Mouse (Mus musculus) adrenal gland, postnatal 4 days (tissue): ENCODE data around the gene Kdm6b. TPM values are rescaled to one million over a fixed set of nuclear protein-coding genes. Genes with fewer than 3 reads are reported as not detected.

Source experiments
- DNase-seq, 2 experiments: peaks; one replicate each; pipeline ENCODE4 v3.0.0; 2021 to 2022; ENCODE audit warnings: low spot score in 2 of 2, mixed read lengths in 2 of 2
- total RNA-seq, 2 experiments: library from RNA; stranded (reverse); gene quantifications; 2 replicates each; pipeline ENCODE4 v1.2.3; 2021

The Kdm6b gene
- total RNA-seq, 2 experiments from 2014 or later, result 48.7 to 52.5 TPM

DNA sequence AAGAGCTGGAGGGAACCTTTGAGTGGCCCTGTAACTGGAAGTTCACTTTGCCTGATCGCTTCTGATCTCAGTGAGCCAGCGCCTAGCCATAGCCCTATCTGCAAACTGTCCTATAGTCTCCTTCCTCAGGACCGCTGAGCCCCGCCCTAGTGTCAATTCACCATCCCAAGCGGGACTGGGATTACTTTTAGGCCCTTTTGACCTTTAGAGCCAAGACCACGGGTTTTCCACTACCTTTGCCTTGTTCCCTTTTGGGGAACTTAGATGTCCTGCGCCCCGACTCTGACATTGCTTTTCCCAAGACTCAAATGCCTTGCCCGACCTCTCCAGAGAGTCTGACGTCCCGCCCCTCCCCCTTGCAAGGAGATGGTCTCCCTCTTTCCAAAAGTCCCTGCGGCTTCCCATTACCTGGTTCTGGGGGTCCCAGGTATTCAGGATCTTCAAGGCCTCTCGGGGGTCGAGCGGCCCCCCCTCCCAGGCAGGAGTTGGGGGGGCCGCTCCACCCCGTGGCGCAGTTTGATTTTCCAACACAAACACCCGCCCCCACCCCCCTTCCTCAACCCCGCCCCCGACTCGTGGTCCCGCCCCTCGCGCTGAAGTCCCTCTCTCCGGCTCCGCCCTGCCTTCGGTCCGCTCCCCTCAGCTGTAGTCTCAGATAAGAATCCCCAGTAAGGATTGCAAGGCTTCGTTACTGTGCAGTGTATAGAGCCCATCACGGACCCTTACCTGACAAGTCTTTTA lies 6.5 kb upstream of the Kdm6b start:
- no peak for DNase-seq

GRCm38 (mm10) chr11:69419443-69419812 lies 6.0 kb upstream of the Kdm6b start:
- DNase-seq, result no peak

DNA sequence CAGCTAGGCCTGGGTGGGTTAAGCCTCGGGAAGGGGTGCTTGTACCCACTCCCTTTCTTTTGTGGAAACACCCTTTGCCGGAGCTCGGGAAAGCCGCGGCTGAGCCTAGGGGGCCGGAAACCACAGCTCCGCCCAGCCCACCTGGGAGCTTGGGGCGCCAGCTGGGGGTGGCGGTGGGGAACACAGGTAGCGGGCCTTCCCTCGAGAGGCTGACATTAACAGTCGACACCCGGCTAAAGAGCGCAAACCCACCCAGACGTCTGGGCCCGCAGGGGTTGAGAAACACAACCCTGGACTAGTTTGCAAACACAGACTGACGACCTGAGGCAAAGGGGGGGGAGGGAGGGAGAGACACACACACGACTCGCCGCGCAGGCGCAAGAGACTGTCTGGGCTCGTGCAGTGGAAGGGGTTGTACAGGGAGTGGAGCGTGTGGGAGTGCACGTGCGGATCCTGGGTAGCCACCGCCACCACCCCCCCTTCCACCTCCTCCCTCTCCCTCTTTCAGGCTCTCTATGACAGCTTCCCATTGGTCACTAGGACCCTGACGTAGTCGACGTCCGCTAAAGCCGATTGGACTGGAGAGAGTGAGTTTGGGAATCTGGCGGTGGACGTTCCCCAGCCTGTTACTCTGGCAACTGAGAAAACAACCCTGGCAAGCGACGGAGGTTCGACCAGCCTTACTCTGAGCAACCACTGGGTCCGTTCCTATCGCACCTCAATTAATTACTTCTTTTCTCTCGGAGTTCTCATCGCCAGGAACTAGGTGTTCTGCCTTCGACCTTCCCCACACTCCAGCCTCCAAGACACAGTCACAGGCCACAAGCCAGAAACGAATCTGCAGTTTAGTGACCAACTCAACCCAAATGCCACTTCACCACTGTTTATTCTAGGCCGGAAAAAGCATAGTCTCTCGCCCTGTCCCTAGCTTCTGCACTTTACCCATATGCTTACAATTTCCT lies 5.3 kb upstream of the Kdm6b start:
- DNase-seq, result peak in 1 of 2 experiments; percentile 82

DNA sequence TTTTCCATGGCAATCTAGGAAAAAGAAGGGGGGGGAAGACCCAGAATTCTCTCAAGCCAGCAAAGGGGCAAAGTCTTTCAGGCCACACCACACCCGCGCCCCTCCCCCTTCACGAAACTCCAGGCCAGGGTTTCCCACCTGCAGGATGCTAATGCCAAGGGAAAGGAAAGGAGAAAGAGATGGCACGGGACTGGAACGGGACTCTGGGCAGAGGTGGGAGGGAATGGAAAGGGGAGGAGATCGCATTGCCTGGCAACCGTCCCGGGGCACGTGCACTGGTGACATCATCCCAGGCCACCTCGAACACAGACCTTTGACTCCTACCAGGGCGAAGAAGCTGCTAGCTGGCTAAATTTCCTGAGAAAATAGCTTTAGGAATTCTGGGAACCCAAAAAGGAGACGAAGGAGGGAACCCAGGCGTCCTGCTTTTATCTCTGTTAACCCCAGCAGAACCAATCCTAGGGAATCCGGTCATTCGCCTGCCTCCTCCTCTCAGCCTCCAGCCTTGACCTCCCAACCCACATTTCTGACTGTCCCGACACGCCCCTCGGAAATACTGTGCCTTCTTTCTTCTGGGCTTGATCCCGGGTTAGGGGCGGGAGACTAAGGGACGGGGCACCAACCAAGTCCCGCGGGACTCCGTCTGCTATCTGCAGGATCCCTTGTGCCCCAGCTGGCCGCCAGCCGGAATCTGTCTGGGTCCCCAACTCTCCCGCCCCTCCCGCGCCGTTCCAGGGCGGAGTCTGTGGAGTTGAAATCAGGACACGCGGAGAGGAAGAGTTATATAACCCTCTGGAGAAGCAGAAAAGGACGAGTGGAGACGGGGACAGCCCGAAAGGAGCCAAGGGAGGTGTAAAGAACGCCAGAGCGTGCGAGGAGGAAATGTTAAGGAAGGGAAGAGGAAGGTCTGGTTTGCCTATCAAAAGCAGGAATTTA lies 4.2 kb upstream of the Kdm6b start:
- DNase-seq, result peak; percentile 80 to 94

DNA sequence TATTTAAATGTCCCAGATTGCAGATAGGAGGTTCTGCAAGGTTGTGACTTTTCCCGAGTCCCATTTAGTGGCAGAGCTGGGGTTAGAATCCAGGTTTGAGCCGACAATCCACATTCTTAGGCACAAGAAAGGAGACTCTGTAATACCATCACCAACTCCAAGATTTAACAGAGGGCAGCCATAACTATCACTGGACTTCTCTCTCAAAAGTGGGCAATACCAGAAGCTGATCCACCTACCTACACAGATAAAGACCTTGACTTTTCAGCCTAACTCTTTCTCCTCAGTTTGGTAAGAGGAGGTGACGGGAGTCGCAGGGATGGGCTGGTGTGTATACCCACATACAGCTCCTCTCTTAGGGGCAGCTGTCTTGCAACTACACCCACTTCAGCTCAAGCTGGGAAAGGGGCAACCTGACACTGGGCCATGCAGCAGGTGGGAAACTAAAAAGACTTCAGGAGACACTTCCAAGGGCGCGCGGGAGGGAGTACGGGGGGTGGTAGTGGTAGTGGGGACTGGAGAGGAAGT lies 3.5 kb upstream of the Kdm6b start:
- no peak for DNase-seq

DNA sequence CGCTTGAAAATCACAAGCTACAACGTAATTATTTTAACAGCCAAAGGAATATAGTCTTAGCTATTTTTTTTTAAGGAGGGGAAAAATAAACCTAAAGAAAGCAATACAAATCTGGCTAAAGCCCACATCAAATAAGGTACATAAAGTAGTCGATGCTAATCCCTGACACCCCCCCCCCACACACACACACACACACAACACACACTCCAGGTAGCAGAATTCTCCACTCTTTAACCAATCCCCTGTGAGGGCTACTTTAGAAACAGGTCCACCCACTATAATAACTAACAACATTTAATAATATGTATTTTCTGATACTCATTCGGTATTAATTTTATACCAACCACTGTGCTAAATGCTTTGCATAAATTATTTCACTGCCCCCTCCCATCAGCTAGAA lies 3.0 kb upstream of the Kdm6b start:
- DNase-seq, result no peak

DNA sequence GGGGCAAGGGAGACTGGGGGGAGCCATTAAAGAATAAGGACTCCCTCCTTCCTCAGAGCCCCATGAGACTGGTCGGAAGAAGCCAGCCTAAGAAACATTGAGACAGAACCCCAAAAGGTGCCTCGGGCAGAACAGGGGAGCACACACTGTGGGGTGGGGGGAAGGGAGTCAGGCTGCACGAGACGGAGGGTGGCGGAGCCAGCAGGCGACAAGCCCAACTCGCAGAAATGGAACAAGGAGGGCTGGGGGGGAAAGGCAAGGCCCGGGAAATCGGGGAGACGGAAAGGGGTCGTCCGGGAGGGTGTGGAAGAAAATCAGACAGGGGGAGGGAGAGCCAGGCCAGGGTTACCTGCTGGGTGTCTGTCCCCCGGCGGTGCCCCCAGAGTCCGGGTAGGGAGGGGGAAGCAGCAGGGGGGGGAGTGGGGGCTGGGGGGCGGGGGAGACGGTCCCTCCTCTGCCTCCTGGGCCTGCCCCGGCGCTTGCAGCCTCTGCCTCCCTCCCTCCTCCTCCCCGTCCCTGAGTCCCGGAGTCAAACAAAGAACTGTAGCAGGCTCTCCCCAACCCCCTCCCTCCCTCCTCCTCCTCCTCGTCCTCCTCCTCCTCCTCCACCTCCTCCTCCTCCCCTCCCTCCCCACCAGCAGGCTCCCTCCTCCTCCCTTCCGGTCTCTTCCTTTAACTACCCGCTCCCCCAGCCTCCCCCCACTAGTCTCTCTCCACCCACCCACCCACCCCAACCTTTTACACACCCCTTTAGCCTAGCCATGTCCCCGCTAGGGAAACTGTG lies 2.4 kb upstream of the Kdm6b start:
- no peak for DNase-seq

DNA sequence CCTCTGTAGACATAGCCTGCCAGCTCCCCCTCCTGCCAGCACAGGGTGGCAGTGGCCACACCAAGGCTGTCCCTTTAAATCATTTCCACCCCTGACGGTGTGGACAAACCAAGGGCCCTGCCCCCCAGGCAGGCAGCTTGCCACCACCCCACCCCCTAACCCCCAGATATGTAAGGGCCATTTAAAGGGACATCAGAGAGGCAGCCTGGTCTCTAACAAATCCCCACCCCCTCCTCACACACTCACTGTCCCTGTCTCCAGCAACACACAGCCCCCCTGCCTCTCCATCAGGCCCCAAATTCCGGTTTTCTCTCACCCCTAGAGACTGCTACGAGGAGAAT lies 1.8 kb upstream of the Kdm6b start:
- no peak for DNase-seq

DNA sequence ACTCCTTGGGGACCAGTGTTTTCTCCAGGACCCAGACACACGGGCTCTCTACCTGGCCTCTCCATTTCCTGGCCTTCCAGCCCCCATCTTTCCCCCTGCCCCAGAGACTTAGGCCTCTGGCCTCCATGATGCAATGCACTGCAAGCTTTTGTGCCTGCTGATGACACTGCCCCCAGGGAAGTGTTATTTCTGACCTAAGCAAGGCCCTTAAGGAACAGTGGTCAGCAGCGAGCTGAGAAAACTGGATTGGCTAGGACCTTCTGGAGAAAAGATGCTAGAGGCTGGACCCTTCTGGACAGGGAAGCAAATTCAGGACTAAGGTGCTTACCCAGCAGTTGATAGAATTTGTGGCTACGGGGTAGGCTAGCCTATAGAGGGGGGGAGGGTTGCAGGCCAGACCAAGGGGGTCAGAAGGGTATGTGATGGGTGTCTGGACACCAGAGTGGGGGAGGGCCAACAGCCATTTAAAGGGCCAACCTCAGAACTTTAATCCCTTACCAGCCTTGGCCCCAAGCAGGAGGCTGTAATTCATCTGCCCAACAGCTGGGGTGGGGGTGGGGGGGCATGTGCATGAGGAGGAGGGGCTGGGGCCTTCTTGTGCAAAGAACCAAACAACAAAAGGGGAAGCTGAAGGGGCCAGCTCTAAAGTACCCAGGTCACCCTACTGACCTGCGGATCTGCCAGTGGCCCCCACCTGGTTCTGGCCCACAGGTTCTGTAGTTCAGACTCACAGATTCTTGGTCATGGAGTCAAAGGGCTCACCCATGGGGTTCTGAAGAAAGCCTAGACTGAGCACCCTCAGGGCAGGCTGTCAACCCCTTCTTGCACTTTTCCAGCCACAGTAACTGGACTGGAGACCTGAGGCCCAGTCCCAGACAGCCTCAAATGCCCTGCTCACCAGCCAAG lies 1.2 kb upstream of the Kdm6b start:
- DNase-seq, result no peak

- no peak for DNase-seq
Measured at GRCm38 (mm10) chr11:69412548-69412947, 927 bp downstream of the Kdm6b start.

DNA sequence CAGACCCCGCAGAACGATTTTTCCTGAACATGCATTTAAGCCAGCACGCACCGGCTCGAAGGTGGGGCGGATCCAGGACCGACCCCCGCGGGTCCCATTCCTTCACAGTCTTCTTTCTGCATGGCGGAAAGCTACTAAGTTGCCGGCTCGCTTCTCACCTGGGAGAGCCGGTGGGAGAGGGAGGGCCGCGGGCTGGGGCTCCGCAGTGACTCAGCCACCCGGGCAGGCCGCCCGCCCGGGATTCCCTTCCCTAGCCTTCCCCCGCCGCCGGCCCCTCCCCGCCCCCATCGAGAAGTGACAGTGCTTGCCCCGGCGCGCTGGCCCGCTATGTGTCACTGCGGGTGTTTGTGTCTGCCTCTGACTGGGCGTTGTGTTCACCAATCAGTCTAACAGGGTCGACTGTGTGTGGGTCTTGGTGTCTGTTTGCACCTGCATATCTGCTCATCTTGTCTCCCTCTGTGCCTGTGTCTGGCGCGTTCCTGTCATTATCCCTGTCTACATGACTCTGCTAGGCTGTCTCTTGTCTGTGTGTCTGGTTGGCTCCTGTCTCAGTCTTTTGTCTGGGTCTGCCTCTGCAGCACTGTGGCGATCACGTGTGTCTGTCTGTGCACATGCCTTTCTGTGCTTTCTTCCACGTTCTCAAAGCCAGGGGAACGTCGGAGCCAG lies 1.8 kb downstream of the Kdm6b start:
- DNase-seq, result peak in 1 of 2 experiments; percentile 67

DNA sequence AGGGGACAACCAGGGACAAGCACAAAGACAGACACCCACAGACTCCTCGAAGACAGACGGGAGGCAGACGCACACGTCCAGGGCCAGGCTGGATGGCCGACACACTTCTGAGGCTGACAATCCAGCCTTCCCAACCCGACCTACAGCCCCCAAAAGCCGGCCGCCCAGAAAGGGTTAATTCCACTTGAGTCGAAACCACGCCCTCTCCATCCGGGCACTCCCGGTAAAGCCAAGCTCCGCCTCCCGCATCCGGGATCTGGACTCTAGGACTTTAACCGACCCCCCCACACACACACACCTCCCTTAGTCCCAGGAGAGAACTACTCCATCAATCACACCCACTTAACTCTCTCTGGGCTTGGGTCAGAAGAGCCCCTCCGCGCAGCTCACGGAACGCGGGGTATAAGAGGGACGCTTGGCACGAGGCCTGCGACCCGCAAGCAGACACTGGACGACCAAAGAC lies 2.4 kb downstream of the Kdm6b start:
- DNase-seq, result peak; percentile 79 to 88

GRCm38 (mm10) chr11:69410310-69411072 lies 3.0 kb downstream of the Kdm6b start:
- DNase-seq, result no peak

DNA sequence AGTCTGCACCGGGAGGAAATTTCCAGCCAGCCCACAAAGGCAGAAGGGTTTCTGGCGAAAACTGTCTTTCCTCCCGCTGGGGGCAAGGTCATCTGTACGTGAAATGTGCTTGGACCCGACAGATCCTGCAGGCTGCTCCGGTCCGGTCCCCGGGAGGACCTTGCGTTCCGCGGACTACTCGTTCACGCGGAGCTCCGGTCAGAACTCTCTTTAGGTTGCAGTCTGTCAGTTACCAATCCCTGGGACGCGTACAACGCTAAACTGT lies 3.5 kb downstream of the Kdm6b start:
- DNase-seq, result no peak

GRCm38 (mm10) chr11:69409378-69410044 lies 4.0 kb downstream of the Kdm6b start:
- peak in 1 of 2 experiments; percentile 75 for DNase-seq

DNA sequence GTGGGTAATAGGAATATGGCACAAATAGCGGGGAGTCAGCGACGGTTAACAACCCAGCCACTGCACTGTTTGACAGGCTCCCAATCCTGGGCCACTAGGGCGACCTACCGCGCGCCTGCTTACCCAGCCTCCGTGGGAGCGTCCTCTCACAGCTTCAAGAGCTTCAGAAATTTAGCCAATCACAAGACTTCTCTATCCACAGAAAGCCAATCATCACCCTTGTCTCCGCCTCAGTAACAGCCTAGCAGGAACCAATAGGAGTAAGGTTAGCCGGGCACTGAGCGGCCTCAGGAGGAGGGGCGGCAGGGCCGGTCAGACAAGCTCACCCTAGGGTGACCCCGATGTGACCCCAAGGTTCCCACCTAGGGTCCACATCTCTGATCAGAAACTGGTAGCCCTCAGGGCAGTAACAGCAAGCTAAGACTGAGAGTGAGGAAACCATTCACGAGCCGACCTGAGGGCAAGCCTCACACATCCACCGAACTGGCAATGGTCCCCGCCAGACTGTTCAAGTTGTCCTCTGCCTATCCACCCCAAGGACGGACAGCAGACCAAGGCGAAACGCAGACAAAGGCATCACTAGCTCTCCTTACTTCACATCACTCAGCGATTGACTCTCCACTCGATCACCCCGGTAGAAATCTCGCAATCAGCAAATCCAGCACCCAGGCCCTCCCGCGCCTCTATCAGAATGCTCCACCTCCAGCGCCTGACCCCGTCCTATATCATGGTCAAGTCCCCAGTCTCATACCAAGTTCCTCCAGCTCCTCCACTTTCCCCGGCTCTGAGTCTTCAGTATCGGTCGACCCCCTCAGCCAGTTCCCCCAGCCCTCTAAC lies 4.7 kb downstream of the Kdm6b start:
- peak in 1 of 2 experiments; percentile 68 for DNase-seq

GRCm38 (mm10) chr11:69407724-69408004 lies 5.8 kb downstream of the Kdm6b start:
- DNase-seq, result no peak
